Mouse (Mus musculus) kidney, adult 2 months (tissue): ENCODE measurements around the gene Rasd2.

Experiments used
- CTCF ChIP-seq: fragments of 200-500 bp; conservative IDR thresholded peaks from 2 replicates; pipeline ENCODE4 v1.5.1; 2011; ENCODE audit warnings: low read depth, mild to moderate bottlenecking, control low read depth, low read length, moderate library complexity, mixed read lengths; ENCODE audit not compliant: insufficient read depth, insufficient read length
- POLR2A ChIP-seq: fragments of 200-500 bp; IDR thresholded peaks from one replicate; pipeline ENCODE4 v1.6.1; 2011; ENCODE audit warnings: low read depth, low read length, control low read depth

- TF ChIP-seq POLR2A (no peak), CTCF (no peak)
These were observed 10.8 kb upstream of the Rasd2 start for GRCm38 (mm10) chr8:75202913-75203312.
